Mouse (Mus musculus) neural tube, embryonic 14.5 days (tissue): Measurements from ENCODE around the gene Wipf2. TPM values are rescaled to one million over a fixed set of nuclear protein-coding genes. Genes with fewer than 3 reads are reported as not detected.
A peak's percentile ranks its signal among the peaks of the same experiment; 100 is the strongest.

Experiments
- ATAC-seq: fragments of 200-750 bp; cut with Nextera tagmentation; 2 replicates; pipeline ENCODE4 v1.8.0; 2017; ENCODE audit warnings: low read depth, mild to moderate bottlenecking, moderate TSS enrichment, moderate library complexity
- H3K27ac ChIP-seq: fragments of 300-500 bp; sonication (generic); 2 replicates; pipeline ENCODE4 v1.5.1; 2014; ENCODE audit warnings: low read depth, mild to moderate bottlenecking, control low read depth, low read length, moderate library complexity, mixed read lengths
- H3K27me3 ChIP-seq: fragments of 300-500 bp; sonication (generic); 2 replicates; pipeline ENCODE4 v1.6.1; 2014; ENCODE audit warnings: low read length; ENCODE audit not compliant: control insufficient read depth, insufficient read depth
- H3K36me3 ChIP-seq: fragments of 300-500 bp; sonication (generic); 2 replicates; pipeline ENCODE4 v1.6.1; 2014; ENCODE audit warnings: low read length, mixed read lengths; ENCODE audit not compliant: control insufficient read depth, insufficient read depth
- H3K4me1 ChIP-seq: fragments of 300-500 bp; sonication (generic); 2 replicates; pipeline ENCODE4 v1.6.1; 2014; ENCODE audit warnings: low read length; ENCODE audit not compliant: control insufficient read depth, insufficient read depth
- H3K4me2 ChIP-seq: fragments of 300-500 bp; sonication (generic); 2 replicates; pipeline ENCODE4 v1.6.1; 2014; ENCODE audit warnings: mild to moderate bottlenecking, low read depth, low read length, control low read depth
- H3K4me3 ChIP-seq: fragments of 300-500 bp; sonication (generic); 2 replicates; pipeline ENCODE4 v1.5.1; 2014; ENCODE audit warnings: low read depth, low read length, control low read depth, mixed read lengths
- H3K9ac ChIP-seq: fragments of 300-500 bp; sonication (generic); replicated peaks from 2 replicates; pipeline ENCODE4 v1.6.1; 2014; ENCODE audit warnings: low read depth, mild to moderate bottlenecking, control low read depth, low read length, mixed read lengths
- H3K9me3 ChIP-seq: fragments of 300-500 bp; sonication (generic); 2 replicates; pipeline ENCODE4 v1.6.1; 2016; ENCODE audit warnings: low read length; ENCODE audit not compliant: control insufficient read depth
- WGBS: fragments of 180-500 bp; shearing (Covaris S2); extraction: QIAGEN DNeasy Blood & Tissue Kit; methylation state at CpG from one replicate; pipeline ENCODE4 v1.1.7; 2014; 5-methylcytosine and 5-hydroxymethylcytosine counted together
- polyA plus RNA-seq: library from polyadenylated mRNA; unstranded; fragments of >200 nt; fragmentation: Nextera tagmentation; extraction: Ambion mirVana; gene quantifications from 2 replicates; pipeline ENCODE4 v1.2.1, GENCODE M21; 2014

Wipf2 gene
- polyA plus RNA-seq, 1 experiment from 2014 or later = 5.2 TPM

DNA sequence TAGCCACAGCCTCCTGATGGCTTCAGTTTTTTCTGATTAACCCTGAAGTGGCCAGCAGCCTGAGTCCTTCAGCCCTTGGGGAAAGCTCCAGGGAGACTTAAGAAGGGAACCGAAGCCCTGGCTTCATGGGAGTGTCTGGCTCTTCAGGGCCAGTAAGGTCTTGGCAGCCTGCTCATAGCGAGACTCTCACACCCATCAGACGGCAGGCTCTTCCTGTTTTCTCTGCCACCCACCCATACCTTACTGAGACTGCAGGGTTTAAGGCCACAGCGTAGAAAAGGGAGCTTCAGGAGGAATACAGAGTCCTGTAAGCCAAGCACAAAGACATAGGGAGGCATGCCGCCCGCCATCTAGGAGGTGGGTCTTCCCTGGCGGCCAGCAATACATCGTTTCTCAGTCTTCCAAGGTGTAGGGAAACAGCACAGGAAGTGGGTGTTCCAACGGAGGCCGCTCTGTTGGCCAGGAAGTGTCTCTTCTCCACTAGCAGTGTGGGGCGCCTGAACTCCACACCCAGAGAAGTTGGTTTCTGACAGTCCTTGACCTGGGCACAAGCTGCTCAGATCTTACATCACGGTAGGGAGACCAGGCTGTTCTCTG is 37.2 kb downstream of the Wipf2 start:
- no peak for ATAC-seq

DNA sequence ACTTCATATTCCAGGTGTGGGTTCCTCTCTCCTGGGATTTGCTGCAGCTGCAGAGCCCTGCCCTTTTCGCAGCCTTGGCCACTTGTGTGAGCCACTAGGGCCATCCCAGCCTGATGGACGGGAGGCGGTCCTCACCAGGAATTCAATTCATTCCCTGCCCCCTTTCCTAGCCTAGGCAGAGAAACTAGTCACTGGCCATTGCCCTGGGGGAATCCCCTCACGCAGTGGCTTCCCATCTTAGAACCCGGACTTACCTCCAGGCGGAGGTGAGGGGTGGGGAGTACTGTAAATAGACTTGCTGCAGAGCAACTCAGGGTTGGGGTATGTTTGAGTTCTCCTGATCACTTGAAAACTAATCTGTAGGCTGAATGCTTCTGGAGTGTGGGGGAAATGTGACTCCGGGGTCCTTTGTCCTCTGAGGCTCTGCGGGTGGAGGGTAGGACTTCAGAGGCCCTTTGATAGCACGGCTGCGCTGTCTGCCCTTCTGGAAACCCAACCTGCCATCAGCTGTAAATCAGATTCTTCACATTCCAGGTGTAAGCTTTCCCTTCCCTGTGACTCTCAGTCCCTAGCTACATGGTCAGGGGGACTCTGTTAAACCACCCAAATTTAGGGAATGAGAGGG is 39.3 kb downstream of the Wipf2 start:
- peaks cover 23% of the 10 kb centered on the region for H3K36me3 ChIP-seq
- WGBS = 8% methylated on average over 10 of the region's 10 CpGs

More for the DNA sequence above, 37.2 kb downstream of the Wipf2 start:
- Histone ChIP-seq H3K9me3 (no peaks in the 10 kb centered on the region), H3K4me2 (no peak overlapping the region), H3K27me3 (no peaks in the 10 kb centered on the region), H3K4me3 (no peak overlapping the region), H3K9ac (no peak overlapping the region), H3K4me1 (0 out of 2 replicates have a peak, but pooled peaks cover 2% of the 10 kb centered on the region), H3K36me3 (peaks cover 27% of the 10 kb centered on the region), H3K27ac (no peak overlapping the region)
- WGBS = 93% methylated on average over 12 of the region's 12 CpGs

DNA sequence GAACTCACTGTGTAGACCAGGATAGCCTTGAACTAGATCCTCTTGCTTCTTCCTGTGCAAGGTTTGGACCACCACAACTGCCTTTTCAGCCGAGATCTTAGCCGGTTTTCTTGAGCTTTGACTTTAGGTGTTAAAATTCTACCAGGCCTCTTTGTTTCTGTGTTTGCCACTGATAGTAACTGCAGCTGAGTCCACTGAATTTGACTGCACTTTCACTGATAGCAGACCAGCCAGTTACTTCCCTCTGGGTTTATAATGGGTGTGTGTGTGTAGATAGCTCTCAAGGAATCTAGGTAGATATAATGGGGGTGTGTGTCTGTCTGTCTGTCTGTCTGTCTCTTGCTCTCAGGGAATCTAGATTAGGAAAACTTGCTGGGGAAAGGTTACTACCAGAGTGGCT is 41.1 kb downstream of the Wipf2 start:
- Histone ChIP-seq H3K9ac (no peak overlapping the region), H3K9me3 (no peaks in the 10 kb centered on the region), H3K36me3 (peaks cover 14% of the 10 kb centered on the region), H3K27me3 (no peaks in the 10 kb centered on the region), H3K4me3 (no peak overlapping the region), H3K4me1 (peaks cover 7% of the 10 kb centered on the region), H3K27ac (no peak overlapping the region), H3K4me2 (no peak overlapping the region)
- WGBS = 90% methylated on average over 2 of the region's 2 CpGs
- no peak for ATAC-seq

More for the DNA sequence above, 39.3 kb downstream of the Wipf2 start:
- Histone ChIP-seq H3K27me3 (no peaks in the 10 kb centered on the region), H3K9ac (no peak overlapping the region), H3K4me2 (no peak overlapping the region), H3K4me1 (peaks cover 2% of the 10 kb centered on the region; the same call in 1 of the 2 replicates), H3K27ac (no peak overlapping the region), H3K4me3 (no peak overlapping the region), H3K9me3 (no peaks in the 10 kb centered on the region)
- no peak for ATAC-seq

DNA sequence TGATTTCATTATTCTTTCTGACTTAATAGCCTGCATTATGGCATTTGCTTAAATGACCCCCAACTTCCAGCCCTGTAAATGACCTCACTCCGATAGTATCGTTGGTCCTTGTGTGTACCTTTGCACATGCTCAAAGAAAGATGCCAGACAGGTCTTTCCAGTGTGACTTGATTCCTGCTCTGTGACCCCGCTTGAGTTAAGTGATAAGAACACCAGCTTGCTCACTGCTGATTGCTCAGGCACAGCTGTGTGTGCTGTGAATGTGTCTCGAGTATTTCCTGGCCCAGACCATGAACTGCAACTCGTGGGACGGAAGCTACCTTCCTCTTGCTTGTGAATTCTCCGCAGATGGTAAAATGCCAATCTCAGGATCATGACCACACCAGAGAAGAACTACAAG is 41.6 kb downstream of the Wipf2 start:
- H3K27me3 ChIP-seq = no peaks in the 10 kb centered on the region
- H3K36me3 ChIP-seq = peaks cover 9% of the 10 kb centered on the region; the same call in 1 of the 2 replicates
- no peak overlapping the region for H3K4me3 ChIP-seq
- H3K9me3 ChIP-seq = no peaks in the 10 kb centered on the region
- 91% methylated on average over 7 of the region's 7 CpGs for WGBS
- H3K4me2 ChIP-seq = no peak overlapping the region
- peaks cover 7% of the 10 kb centered on the region for H3K4me1 ChIP-seq
- H3K27ac ChIP-seq = no peak overlapping the region
- ATAC-seq = no peak
- no peak overlapping the region for H3K9ac ChIP-seq

DNA sequence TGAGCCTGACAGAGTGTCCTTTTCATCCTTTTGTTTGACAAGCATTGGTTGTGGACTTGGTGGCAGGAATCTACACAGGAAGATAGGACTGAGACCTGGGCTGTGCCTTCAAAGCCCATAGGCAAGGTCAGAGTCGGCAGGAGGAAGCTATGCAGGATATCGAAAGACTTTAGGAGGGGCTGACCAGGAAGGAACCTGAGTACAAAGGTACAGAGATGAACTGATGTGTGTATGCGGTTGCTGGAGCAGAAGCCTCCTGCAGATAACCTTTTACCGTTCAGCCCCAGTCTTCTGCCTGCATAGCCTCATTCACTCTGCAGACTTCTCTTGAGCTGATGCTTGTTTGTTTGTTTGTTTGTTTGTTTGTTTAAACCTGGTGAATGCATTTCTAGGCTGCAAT is 42.1 kb downstream of the Wipf2 start:
- no peak overlapping the region for H3K27ac ChIP-seq
- H3K27me3 ChIP-seq = no peaks in the 10 kb centered on the region
- H3K4me2 ChIP-seq = no peak overlapping the region
- peaks cover 7% of the 10 kb centered on the region for H3K4me1 ChIP-seq
- peaks cover 4% of the 10 kb centered on the region; the same call in 1 of the 2 replicates for H3K36me3 ChIP-seq
- H3K9ac ChIP-seq = no peak overlapping the region
- H3K4me3 ChIP-seq = no peak overlapping the region
- ATAC-seq = no peak
- 84% methylated on average over 4 of the region's 4 CpGs for WGBS
- no peaks in the 10 kb centered on the region for H3K9me3 ChIP-seq

DNA sequence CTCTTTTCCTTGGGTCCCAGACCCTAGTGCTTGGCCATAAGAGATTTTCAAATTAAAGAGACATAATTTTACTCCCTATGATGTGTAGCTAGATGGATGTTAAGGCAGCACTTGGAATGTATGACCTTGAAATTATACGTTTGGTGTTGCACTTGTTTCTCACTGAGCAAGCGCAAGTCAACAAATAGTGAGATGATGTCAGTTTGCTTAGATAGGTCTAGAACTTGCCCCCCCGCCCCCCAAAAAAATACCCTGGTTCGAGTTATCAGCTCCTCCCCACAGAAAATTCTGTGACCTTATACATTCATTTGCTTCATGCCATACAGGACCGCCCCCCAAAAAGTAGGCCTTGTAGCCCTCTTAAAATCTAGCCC is 43.6 kb downstream of the Wipf2 start:
- Histone ChIP-seq H3K9ac (no peak overlapping the region; the same call in 1 of the 2 replicates), H3K27me3 (no peaks in the 10 kb centered on the region), H3K4me2 (peak overlapping the region; percentile 84), H3K4me1 (peaks cover 7% of the 10 kb centered on the region), H3K36me3 (no peaks in the 10 kb centered on the region), H3K9me3 (no peaks in the 10 kb centered on the region), H3K4me3 (no peak overlapping the region), H3K27ac (0 out of 2 replicates have a peak overlapping the region, but pooled peaks have one; percentile 29)
- ATAC-seq = no peak
- WGBS = 59% methylated on average over 5 of the region's 5 CpGs

DNA sequence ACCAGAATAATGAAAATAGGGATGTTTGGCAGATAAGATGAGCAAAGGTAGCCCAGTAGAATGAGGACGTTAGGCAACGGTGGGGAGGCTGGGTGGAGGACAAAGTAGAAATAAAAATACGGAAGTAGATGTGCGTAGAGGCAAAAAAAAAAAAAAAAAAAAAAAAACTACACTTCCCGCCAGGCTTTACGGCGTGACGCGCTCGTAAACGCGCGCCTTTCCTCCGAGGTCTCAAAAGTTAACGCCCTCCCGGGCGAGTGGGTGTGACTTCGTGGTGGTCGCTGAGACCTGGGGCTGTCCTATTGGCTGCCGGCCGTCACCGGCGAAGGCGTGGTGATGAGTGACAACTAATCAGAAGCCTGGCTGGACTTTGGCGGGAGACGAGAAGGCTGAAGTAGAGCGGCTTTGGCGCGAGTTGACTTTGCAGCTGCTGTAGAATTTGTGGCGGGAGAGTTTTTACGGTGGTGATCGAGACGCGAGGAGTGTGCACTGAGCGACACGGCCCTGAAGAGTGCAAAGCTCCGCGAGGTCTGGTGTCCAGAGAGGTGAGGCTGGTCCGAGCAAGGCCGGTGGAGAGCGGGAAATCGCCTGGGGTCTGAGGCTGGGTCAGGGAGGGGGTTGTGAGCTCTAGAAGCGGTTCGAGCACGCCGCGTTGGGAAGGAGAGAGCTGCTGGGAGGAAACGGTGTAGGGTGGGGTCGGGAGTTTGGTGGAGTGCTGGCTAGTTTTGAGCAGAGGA is 44.2 kb downstream of the Wipf2 start, which contains the start of gene Cdc6:
TSS of gene Cdc6 (plus strand) at position 365 of the 737 bp plus-strand sequence.
- Histone ChIP-seq H3K4me2 (peak within 1 kb of the TSS; percentile 84), H3K9me3 (no peaks in the 10 kb centered on the region), H3K4me3 (peak within 1 kb of the TSS; percentile 34), H3K9ac (peak within 1 kb of the TSS; percentile 8; the same call in 1 of the 2 replicates), H3K36me3 (no peaks in the 10 kb centered on the region), H3K27ac (0 out of 2 replicates have a peak within 1 kb of the TSS, but pooled peaks have one; percentile 29), H3K4me1 (peaks cover 6% of the 10 kb centered on the region), H3K27me3 (no peaks in the 10 kb centered on the region)
- under 1% methylated on average over 49 of the region's 49 CpGs for WGBS
- ATAC-seq = peak; percentile 98

DNA sequence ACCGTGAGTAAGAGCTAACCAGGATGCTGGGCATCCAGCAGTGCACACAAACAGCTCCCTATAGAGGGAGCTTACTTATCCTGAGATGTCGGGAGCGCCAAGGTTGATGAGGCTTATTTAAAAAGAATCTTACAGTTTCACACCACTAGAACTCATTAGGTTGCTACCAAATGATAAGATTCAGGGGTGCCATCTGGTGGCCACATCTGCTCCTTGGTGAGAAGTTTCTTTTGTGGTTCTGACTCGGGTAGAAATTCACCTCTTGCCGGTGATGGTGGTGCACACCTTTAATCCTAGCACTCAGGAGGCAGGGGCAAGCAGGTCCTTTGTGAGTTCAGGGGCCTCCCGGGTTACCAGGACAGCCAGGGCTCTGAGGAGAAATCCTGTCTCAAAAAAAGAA is 46.2 kb downstream of the Wipf2 start:
- Histone ChIP-seq H3K9me3 (no peaks in the 10 kb centered on the region), H3K27ac (no peak overlapping the region), H3K4me3 (no peak overlapping the region), H3K36me3 (no peaks in the 10 kb centered on the region), H3K4me2 (no peak overlapping the region), H3K27me3 (no peaks in the 10 kb centered on the region), H3K4me1 (peaks cover 5% of the 10 kb centered on the region), H3K9ac (no peak overlapping the region)
- 49% methylated on average over 6 of the region's 6 CpGs for WGBS
- no peak for ATAC-seq

DNA sequence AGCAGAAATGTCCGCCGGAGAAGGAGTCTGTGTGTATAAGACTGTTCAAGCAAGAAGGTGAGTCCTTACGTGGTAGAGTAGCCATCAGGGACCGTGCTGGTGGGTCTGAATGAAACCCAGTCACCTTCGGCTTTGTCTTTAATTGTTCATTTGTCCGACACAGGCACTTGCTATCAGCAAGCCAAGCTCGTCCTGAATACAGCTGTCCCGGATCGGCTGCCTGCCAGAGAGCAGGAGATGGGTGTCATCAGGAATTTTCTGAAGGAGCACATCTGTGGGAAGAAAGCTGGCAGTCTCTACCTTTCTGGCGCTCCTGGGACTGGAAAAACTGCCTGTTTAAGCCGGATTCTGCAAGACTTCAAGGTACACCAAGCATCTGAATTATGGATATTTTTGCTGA is 47.0 kb downstream of the Wipf2 start:
- no peak for ATAC-seq
- H3K4me3 ChIP-seq = no peak overlapping the region
- WGBS = 96% methylated on average over 11 of the region's 11 CpGs
- no peak overlapping the region for H3K27ac ChIP-seq
- no peak overlapping the region for H3K9ac ChIP-seq
- H3K4me1 ChIP-seq = peaks cover 6% of the 10 kb centered on the region
- no peaks in the 10 kb centered on the region for H3K9me3 ChIP-seq
- no peaks in the 10 kb centered on the region for H3K36me3 ChIP-seq
- H3K4me2 ChIP-seq = no peak overlapping the region
- H3K27me3 ChIP-seq = no peaks in the 10 kb centered on the region
